12 mouse cellular contexts compared by ENCODE assay signal in genomic region chr8:45844911-45845481, GRCm38 (mm10). TPM values are rescaled to one million over a fixed set of nuclear protein-coding genes. Genes with fewer than 3 reads are reported as not detected.
A peak's percentile ranks its signal among the peaks of the same experiment; 100 is the strongest.
DNase-seq lines count a peak whose midpoint lies in the region; ATAC-seq and TF ChIP-seq lines count a peak whose summit lies in the region.
"Had no signal": no experiment of that assay in that cellular context is flagged by ENCODE, and none has a peak within 500 bp of the region (broad histone marks: within the 10 kb centered on the region; RNA-seq: fewer than 3 reads in every experiment).

No protein-coding gene starts in this region.

- TF ChIP-seq CTCF in intestine, postnatal 0 days (IDR thresholded peaks at IDR 0.05; ENCODE audit: low read depth): peak; percentile 30

- H3K36me3 ChIP-seq in hindbrain, embryonic 15.5 days: no peaks in the 10 kb centered on the region
- no peaks in the 10 kb centered on the region for H3K36me3 ChIP-seq in hindbrain, embryonic 10.5 days
- no peaks in the 10 kb centered on the region for H3K36me3 ChIP-seq in heart, embryonic 10.5 days
- H3K36me3 ChIP-seq in intestine, postnatal 0 days (ENCODE audit: control insufficient read depth, insufficient read depth): no peaks in the 10 kb centered on the region

- ATAC-seq in hindbrain, embryonic 15.5 days (ENCODE audit: low FRiP score, low read depth): no peak
- no peak for ATAC-seq in intestine, postnatal 0 days
- ATAC-seq: activated CD4-positive, CD25-positive, alpha-beta regulatory T cell, adult 4 months had no signal

- H3K4me1 ChIP-seq in hindbrain, embryonic 15.5 days (replicated peaks): peaks cover 11% of the 10 kb centered on the region
- H3K4me1 ChIP-seq in hindbrain, embryonic 10.5 days (replicated peaks): peaks cover 7% of the 10 kb centered on the region; the same call in 1 of the 2 replicates
- peaks cover 23% of the 10 kb centered on the region for H3K4me1 ChIP-seq in heart, embryonic 10.5 days
- H3K4me1 ChIP-seq in intestine, postnatal 0 days (replicated peaks; ENCODE audit: control insufficient read depth, insufficient read depth, low read length): no peaks in the 10 kb centered on the region

- no peak overlapping the region for H3K4me3 ChIP-seq in hindbrain, embryonic 15.5 days
- H3K4me3 ChIP-seq in hindbrain, embryonic 10.5 days: no peak overlapping the region
- no peak overlapping the region for H3K4me3 ChIP-seq in heart, embryonic 10.5 days
- H3K4me3 ChIP-seq in intestine, postnatal 0 days (ENCODE audit: low read depth, low read length): no peak overlapping the region
- H3K4me3 ChIP-seq: forebrain, embryonic 13.5 days had no signal

- H3K9ac ChIP-seq in hindbrain, embryonic 15.5 days: no peak overlapping the region
- no peak overlapping the region for H3K9ac ChIP-seq in intestine, postnatal 0 days (ENCODE audit: low read depth, low read length)
- H3K9ac ChIP-seq: forebrain, embryonic 13.5 days had no signal

- H3K4me2 ChIP-seq in hindbrain, embryonic 15.5 days: no peak overlapping the region
- no peak overlapping the region for H3K4me2 ChIP-seq in intestine, postnatal 0 days (replicated peaks; ENCODE audit: low read depth)
- H3K4me2 ChIP-seq: forebrain, embryonic 13.5 days; liver, embryonic 11.5 days had no signal

- no peaks in the 10 kb centered on the region for H3K27me3 ChIP-seq in hindbrain, embryonic 15.5 days
- H3K27me3 ChIP-seq in hindbrain, embryonic 10.5 days (ENCODE audit: insufficient read depth, poor library complexity, severe bottlenecking): no peaks in the 10 kb centered on the region
- no peaks in the 10 kb centered on the region for H3K27me3 ChIP-seq in heart, embryonic 10.5 days (ENCODE audit: insufficient read depth, poor library complexity, severe bottlenecking)
- no peaks in the 10 kb centered on the region for H3K27me3 ChIP-seq in intestine, postnatal 0 days (replicated peaks; ENCODE audit: control insufficient read depth, insufficient read depth, low read length)
- H3K27me3 ChIP-seq: CH12.LX had no signal

- H3K27ac ChIP-seq in hindbrain, embryonic 15.5 days (replicated peaks): peak overlapping the region; percentile 71
- no peak overlapping the region for H3K27ac ChIP-seq in hindbrain, embryonic 10.5 days
- H3K27ac ChIP-seq in heart, embryonic 10.5 days: peak overlapping the region; percentile 79
- no peak overlapping the region for H3K27ac ChIP-seq in intestine, postnatal 0 days (ENCODE audit: low read depth, low read length)
- H3K27ac ChIP-seq: forebrain, embryonic 13.5 days had no signal

- DNase-seq in hindbrain, embryonic 10.5 days (ENCODE audit: low spot score): no peak
- peak; percentile 59 for DNase-seq in MN1 (ENCODE audit: low spot score)
- no peak for DNase-seq in heart, embryonic 10.5 days (ENCODE audit: low spot score)
- no peak for DNase-seq in cerebellum, adult 8-10 months
- no peak for DNase-seq in cerebellum, postnatal 14 days
- no peak for DNase-seq in adrenal gland, postnatal 10 days

- 63% methylated on average over 14 of the region's 14 CpGs for WGBS in hindbrain, embryonic 15.5 days
- WGBS in hindbrain, embryonic 10.5 days: 86% methylated on average over 14 of the region's 14 CpGs
- 19% methylated on average over 14 of the region's 14 CpGs for WGBS in heart, embryonic 10.5 days
- 40% methylated on average over 14 of the region's 14 CpGs for WGBS in intestine, postnatal 0 days

- no peaks in the 10 kb centered on the region for H3K9me3 ChIP-seq in hindbrain, embryonic 15.5 days
- H3K9me3 ChIP-seq in hindbrain, embryonic 10.5 days: no peaks in the 10 kb centered on the region
- no peaks in the 10 kb centered on the region for H3K9me3 ChIP-seq in heart, embryonic 10.5 days
- no peaks in the 10 kb centered on the region for H3K9me3 ChIP-seq in intestine, postnatal 0 days (ENCODE audit: control insufficient read depth)
- H3K9me3 ChIP-seq: forebrain, embryonic 13.5 days had no signal

RNA-seq across cellular contexts. Expression of gene Pdlim3, which starts 40.3 kb away (rescaled TPM):
- 18.9 and 20.9 TPM in 2 replicates for polyA plus RNA-seq in hindbrain, embryonic 15.5 days (2015; fragmentation: Nextera tagmentation; extraction: Ambion mirVana)
- 1.0 and 2.8 TPM in 2 replicates for polyA plus RNA-seq in hindbrain, embryonic 10.5 days (2016; fragmentation: Nextera tagmentation; extraction: Ambion mirVana)
- polyA plus RNA-seq in heart, embryonic 10.5 days (2016; fragmentation: Nextera tagmentation; extraction: Ambion mirVana): 148 and 236 TPM in 2 replicates
- 134 and 149 TPM in 2 replicates for polyA plus RNA-seq in intestine, postnatal 0 days (2015; fragmentation: Nextera tagmentation; extraction: Ambion mirVana)
- 10 to 100 TPM; 21.6 to 41.8 TPM for total RNA-seq in adrenal gland, postnatal 10 days (2021)
- polyA plus RNA-seq: activated CD4-positive, CD25-positive, alpha-beta regulatory T cell, adult 4 months had no signal

Comparison
In these comparisons a context has a peak if more than half of its experiments do, and no peak if none do; other contexts are left out.
1. H3K27ac ChIP-seq: peak in hindbrain, embryonic 15.5 days (single experiment) and heart, embryonic 10.5 days (single experiment); none in hindbrain, embryonic 10.5 days (single experiment) and intestine, postnatal 0 days (single experiment).